Mouse (Mus musculus): ENCODE measurements around the gene Csrnp3. TPM values are rescaled to one million over a fixed set of nuclear protein-coding genes. Genes with fewer than 3 reads are reported as not detected.
"Not testable (repeated sequence)": the region's sequence is repeated elsewhere in the genome, so short reads cannot be mapped to it uniquely, and the experiment has no call there.

Gene Csrnp3
- polyA plus RNA-seq, 1 experiment from 2014 or later = 10.2 TPM

- Histone ChIP-seq H3K27ac (no peak overlapping the region), H3K4me2 (replicated peaks) (no peak overlapping the region), H3K4me3 (no peak overlapping the region), H3K9ac (no peak overlapping the region), H3K36me3 (no peaks in the 10 kb centered on the region), H3K27me3 (no peaks in the 10 kb centered on the region), H3K4me1 (peaks cover 11% of the 10 kb centered on the region), H3K9me3 (no peaks in the 10 kb centered on the region)
- WGBS = 15% methylated on average over 3 of the region's 3 CpGs
- ATAC-seq (ENCODE audit: low FRiP score, low read depth) = peak; percentile 73; the same call in 1 of the 2 replicates
These were observed 3.2 kb upstream of the Csrnp3 start for GRCm38 (mm10) chr2:65842356-65842755.

- WGBS = under 1% methylated on average over 22 of the region's 22 CpGs
- Histone ChIP-seq H3K4me1 (peaks cover 16% of the 10 kb centered on the region), H3K27me3 (no peaks in the 10 kb centered on the region), H3K36me3 (no peaks in the 10 kb centered on the region), H3K9ac (peak overlapping the region; percentile 68), H3K9me3 (no peaks in the 10 kb centered on the region), H3K4me3 (peak overlapping the region; percentile 54), H3K27ac (peak overlapping the region; percentile 23; the same call in 1 of the 2 replicates), H3K4me2 (replicated peaks) (peak overlapping the region; percentile 64)
- no peak for ATAC-seq (ENCODE audit: low FRiP score, low read depth)
These were observed 611 bp downstream of the Csrnp3 start for GRCm38 (mm10) chr2:65846000-65846755.

GRCm38 (mm10) chr2:65847463-65848110 is 2.0 kb downstream of the Csrnp3 start:
- no peaks in the 10 kb centered on the region for H3K36me3 ChIP-seq
- no peak overlapping the region for H3K27ac ChIP-seq
- peaks cover 11% of the 10 kb centered on the region for H3K4me1 ChIP-seq
- peak overlapping the region; percentile 45 for H3K4me2 ChIP-seq (replicated peaks)
- peak overlapping the region; percentile 17 for H3K4me3 ChIP-seq
- H3K9ac ChIP-seq = no peak overlapping the region
- no peak; the same call in 1 of the 2 replicates for ATAC-seq (ENCODE audit: low FRiP score, low read depth)
- 39% methylated on average over 7 of the region's 7 CpGs for WGBS
- H3K9me3 ChIP-seq = no peaks in the 10 kb centered on the region
- no peaks in the 10 kb centered on the region for H3K27me3 ChIP-seq

GRCm38 (mm10) chr2:65848706-65849105 is 3.1 kb downstream of the Csrnp3 start:
- WGBS = 45% methylated on average over 8 of the region's 8 CpGs
- ATAC-seq (ENCODE audit: low FRiP score, low read depth) = no peak
- Histone ChIP-seq H3K9me3 (no peaks in the 10 kb centered on the region), H3K27me3 (no peaks in the 10 kb centered on the region), H3K36me3 (no peaks in the 10 kb centered on the region), H3K4me2 (replicated peaks) (peak overlapping the region; percentile 30), H3K4me1 (peaks cover 11% of the 10 kb centered on the region), H3K4me3 (no peak overlapping the region), H3K9ac (no peak overlapping the region), H3K27ac (no peak overlapping the region)

GRCm38 (mm10) chr2:65850282-65850681 is 4.7 kb downstream of the Csrnp3 start:
- H3K4me1 ChIP-seq; H3K27ac ChIP-seq; H3K4me2 ChIP-seq (replicated peaks); H3K36me3 ChIP-seq; H3K4me3 ChIP-seq; H3K9ac ChIP-seq; H3K9me3 ChIP-seq; H3K27me3 ChIP-seq; ATAC-seq (ENCODE audit: low FRiP score, low read depth): not testable (repeated sequence)
- WGBS = 93% methylated on average over 3 of the region's 3 CpGs

GRCm38 (mm10) chr2:65856791-65857190 is 11.2 kb downstream of the Csrnp3 start:
- WGBS = 95% methylated on average over 5 of the region's 5 CpGs
- Histone ChIP-seq H3K4me3 (no peak overlapping the region), H3K27me3 (no peaks in the 10 kb centered on the region), H3K4me1 (no peaks in the 10 kb centered on the region; the same call in 1 of the 2 replicates), H3K4me2 (replicated peaks) (no peak overlapping the region), H3K9ac (no peak overlapping the region), H3K9me3 (no peaks in the 10 kb centered on the region), H3K27ac (no peak overlapping the region), H3K36me3 (no peaks in the 10 kb centered on the region)
- ATAC-seq (ENCODE audit: low FRiP score, low read depth) = no peak

GRCm38 (mm10) chr2:65859767-65860727 is 14.5 kb downstream of the Csrnp3 start:
- Histone ChIP-seq H3K9ac (no peak overlapping the region), H3K36me3 (peaks cover 3% of the 10 kb centered on the region; the same call in 1 of the 2 replicates), H3K4me3 (no peak overlapping the region), H3K4me2 (replicated peaks) (no peak overlapping the region), H3K27me3 (no peaks in the 10 kb centered on the region), H3K4me1 (no peaks in the 10 kb centered on the region), H3K27ac (no peak overlapping the region), H3K9me3 (no peaks in the 10 kb centered on the region)
- 82% methylated on average over 18 of the region's 18 CpGs for WGBS
- ATAC-seq (ENCODE audit: low FRiP score, low read depth) = no peak

GRCm38 (mm10) chr2:65864778-65865339 is 19.3 kb downstream of the Csrnp3 start:
- Histone ChIP-seq H3K4me3 (no peak overlapping the region), H3K4me1 (no peaks in the 10 kb centered on the region), H3K27me3 (no peaks in the 10 kb centered on the region), H3K9ac (no peak overlapping the region), H3K9me3 (no peaks in the 10 kb centered on the region), H3K4me2 (replicated peaks) (no peak overlapping the region), H3K36me3 (peaks cover 3% of the 10 kb centered on the region; the same call in 1 of the 2 replicates), H3K27ac (no peak overlapping the region)
- WGBS = 67% methylated on average over 12 of the region's 12 CpGs
- ATAC-seq (ENCODE audit: low FRiP score, low read depth) = no peak

- Histone ChIP-seq H3K4me1 (0 out of 2 replicates have a peak, but pooled peaks cover 4% of the 10 kb centered on the region), H3K27ac (no peak overlapping the region), H3K9ac (no peak overlapping the region), H3K36me3 (no peaks in the 10 kb centered on the region), H3K9me3 (no peaks in the 10 kb centered on the region), H3K4me3 (no peak overlapping the region), H3K4me2 (replicated peaks) (no peak overlapping the region), H3K27me3 (no peaks in the 10 kb centered on the region)
- no peak for ATAC-seq (ENCODE audit: low FRiP score, low read depth)
- 56% methylated on average over 12 of the region's 12 CpGs for WGBS
These were observed 25.5 kb downstream of the Csrnp3 start for GRCm38 (mm10) chr2:65870919-65871582.

GRCm38 (mm10) chr2:65891590-65891989 is 46.0 kb downstream of the Csrnp3 start:
- no peak overlapping the region for H3K4me3 ChIP-seq
- no peak overlapping the region for H3K9ac ChIP-seq
- no peaks in the 10 kb centered on the region for H3K36me3 ChIP-seq
- H3K27me3 ChIP-seq = no peaks in the 10 kb centered on the region
- no peaks in the 10 kb centered on the region for H3K9me3 ChIP-seq
- H3K4me1 ChIP-seq = 0 out of 2 replicates have a peak, but pooled peaks cover 3% of the 10 kb centered on the region
- no peak for ATAC-seq (ENCODE audit: low FRiP score, low read depth)
- H3K27ac ChIP-seq = no peak overlapping the region
- H3K4me2 ChIP-seq (replicated peaks) = no peak overlapping the region
- WGBS = 77% methylated on average over 3 of the region's 3 CpGs

- H3K9me3 ChIP-seq = no peaks in the 10 kb centered on the region
- H3K4me3 ChIP-seq = no peak overlapping the region
- H3K4me1 ChIP-seq = peaks cover 3% of the 10 kb centered on the region; the same call in 1 of the 2 replicates
- no peaks in the 10 kb centered on the region for H3K27me3 ChIP-seq
- no peak overlapping the region for H3K9ac ChIP-seq
- H3K36me3 ChIP-seq = no peaks in the 10 kb centered on the region
- H3K4me2 ChIP-seq (replicated peaks) = no peak overlapping the region
- no peak for ATAC-seq (ENCODE audit: low FRiP score, low read depth)
- no peak overlapping the region for H3K27ac ChIP-seq
- WGBS = 81% methylated on average over 8 of the region's 8 CpGs
These were observed 47.7 kb downstream of the Csrnp3 start for GRCm38 (mm10) chr2:65893241-65893640.
